Mouse (Mus musculus): ENCODE data around the gene Fgr.

- TF ChIP-seq USF1 (IDR thresholded peaks at IDR 0.05; ENCODE audit: low read depth, low read length) (no peak), MAFK (IDR thresholded peaks at IDR 0.05; ENCODE audit: insufficient replicate concordance, low read length) (no peak), ZMIZ1 (IDR thresholded peaks at IDR 0.05; ENCODE audit: low read depth, low read length) (no peak), CTCF (conservative IDR thresholded peaks at IDR 0.05 in 1 of 2, IDR thresholded peaks at IDR 0.05 in 1 of 2; ENCODE audit: low read depth in 2 of 2, low read length in 2 of 2) (no peak), POLR2A (IDR thresholded peaks at IDR 0.05; ENCODE audit: low read depth, low read length) (no peak), MAX (IDR thresholded peaks at IDR 0.05; ENCODE audit: low read length) (no peak), SIN3A (IDR thresholded peaks at IDR 0.05; ENCODE audit: low read length) (no peak), TBP (conservative IDR thresholded peaks at IDR 0.05; ENCODE audit: low read depth, low read length) (no peak), POLR2AphosphoS2 (IDR thresholded peaks at IDR 0.05; ENCODE audit: low read depth, low read length) (no peak)
Measured at GRCm38 (mm10) chr4:132934639-132935038, 39.3 kb upstream of the Fgr start.
